Mouse (Mus musculus): ENCODE data around the gene Rheb.

DNA sequence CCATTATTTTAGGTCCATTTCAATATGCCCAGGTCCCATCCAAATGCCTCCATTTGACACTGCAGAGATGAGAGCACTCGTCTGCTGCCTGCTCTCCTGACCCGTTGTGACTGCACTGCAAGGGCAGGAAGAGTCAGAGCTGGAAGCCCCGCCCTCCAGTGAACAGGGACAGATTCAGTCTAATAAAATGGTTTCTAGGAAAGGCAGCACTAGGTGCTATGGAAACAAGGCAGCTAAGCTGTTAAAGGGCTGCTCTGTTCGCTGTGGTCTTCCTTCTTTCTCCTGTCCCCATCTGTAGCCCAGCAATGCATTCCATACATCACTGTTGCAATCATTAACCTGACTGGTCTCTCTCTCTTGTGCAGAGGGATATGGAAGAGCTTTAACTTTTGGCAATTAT is 29.4 kb downstream of the Rheb start:
- no peak for TF ChIP-seq CTCF (conservative IDR thresholded peaks at IDR 0.05 in 1 of 2, IDR thresholded peaks at IDR 0.05 in 1 of 2; ENCODE audit: low read depth in 2 of 2, low read length in 2 of 2)
- TF ChIP-seq TCF12 (IDR thresholded peaks at IDR 0.05; ENCODE audit: low read depth, low read length) = no peak
- no peak for TF ChIP-seq TBP (conservative IDR thresholded peaks at IDR 0.05; ENCODE audit: low read depth, low read length)
- TF ChIP-seq E2F4 (IDR thresholded peaks at IDR 0.05; ENCODE audit: insufficient replicate concordance, low read depth, low read length) = no peak
- no peak for TF ChIP-seq ETS1 (conservative IDR thresholded peaks at IDR 0.05; ENCODE audit: low read depth, low read length)
- TF ChIP-seq ELF1 (IDR thresholded peaks at IDR 0.05; ENCODE audit: low read depth, low read length) = no peak
- TF ChIP-seq NRF1 (IDR thresholded peaks at IDR 0.05; ENCODE audit: low read depth, low read length) = no peak
